Mouse (Mus musculus): ENCODE results near the gene Acbd3.
A peak's percentile ranks its signal among the peaks of the same experiment; 100 is the strongest.

Gene Acbd3

DNA sequence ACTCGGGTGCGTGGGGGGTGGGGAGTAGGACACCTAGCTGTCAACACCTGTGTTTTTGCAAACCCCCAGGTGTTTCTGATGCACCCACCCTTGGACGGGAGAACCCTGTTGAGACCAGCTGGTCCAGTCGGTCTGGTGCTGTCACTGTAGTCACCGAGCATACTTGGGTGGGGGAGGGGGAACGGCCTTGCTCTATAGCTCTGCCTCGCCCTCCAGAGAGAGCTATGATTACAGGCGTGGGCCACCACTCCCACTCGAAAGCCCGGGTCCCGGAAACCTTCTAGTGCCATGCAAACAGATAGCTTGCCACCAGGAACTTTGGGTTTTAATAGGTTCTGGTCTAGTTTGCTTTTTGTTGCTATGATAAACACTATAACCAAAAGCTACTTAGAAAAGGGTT, 36.3 kb downstream of the Acbd3 start:
- no peak for DNase-seq (ENCODE audit: low read depth, low spot score)

DNA sequence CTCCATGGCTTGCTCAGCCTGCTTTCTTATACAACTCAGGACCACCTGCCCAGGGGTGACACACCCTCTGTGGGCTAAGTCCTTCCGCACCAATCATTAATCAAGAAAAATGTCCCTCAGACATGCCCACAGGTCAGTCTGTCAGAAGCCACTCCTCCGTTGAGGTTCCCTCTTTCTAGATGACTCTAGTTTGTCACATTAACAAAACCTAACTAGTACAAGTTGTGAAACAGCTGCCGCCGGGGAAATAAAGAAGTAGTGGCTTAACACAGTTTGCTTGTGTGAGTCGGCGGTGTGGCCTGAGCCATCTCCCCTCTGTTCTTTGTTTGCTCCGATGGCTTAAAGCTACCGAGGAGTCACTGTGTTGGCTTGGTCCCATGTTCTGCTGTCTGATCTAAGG, 36.8 kb downstream of the Acbd3 start:
- DNase-seq (ENCODE audit: low read depth, low spot score), result no peak

DNA sequence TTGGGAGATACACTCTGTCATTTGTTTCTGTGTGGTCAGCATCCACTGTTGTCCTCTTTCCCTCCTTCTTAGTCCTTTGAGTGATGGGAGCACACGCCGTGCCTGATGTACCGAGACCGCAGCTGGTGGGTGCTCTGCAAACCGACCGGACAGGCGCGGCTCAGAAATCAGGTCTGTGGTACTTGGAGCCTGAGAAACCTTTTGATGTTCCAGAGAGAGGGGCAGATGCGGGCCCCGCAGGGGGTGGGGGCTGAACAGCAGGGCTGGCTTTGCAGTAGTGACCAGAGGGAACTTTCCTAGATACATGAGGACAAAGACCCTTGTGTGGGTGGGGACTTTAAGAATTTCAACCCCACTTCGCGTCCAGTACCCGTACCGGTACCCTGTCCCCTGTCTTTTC, 37.5 kb downstream of the Acbd3 start:
- no peak for DNase-seq (ENCODE audit: low read depth, low spot score)

DNA sequence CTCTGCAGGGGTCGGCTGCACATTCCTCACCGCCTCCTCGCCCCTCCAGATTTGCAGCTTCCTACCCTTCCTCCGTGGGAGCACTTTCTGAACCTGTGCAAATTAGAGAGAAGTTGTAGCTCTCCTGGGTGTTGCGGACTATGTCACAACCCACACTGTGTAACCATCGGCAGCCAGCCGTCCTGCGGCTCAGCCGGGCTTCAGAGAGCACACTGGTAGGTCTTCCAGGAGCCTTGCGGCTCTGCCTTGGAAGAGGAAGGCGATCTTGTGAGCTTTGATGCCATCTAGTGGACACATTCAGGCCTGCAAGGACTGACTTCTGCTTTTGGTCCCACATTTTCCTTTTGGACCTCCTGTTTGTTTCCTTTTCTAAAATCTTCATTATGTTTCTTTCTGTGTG, 38.0 kb downstream of the Acbd3 start:
- DNase-seq (ENCODE audit: low read depth, low spot score), result peak; percentile 69

DNA sequence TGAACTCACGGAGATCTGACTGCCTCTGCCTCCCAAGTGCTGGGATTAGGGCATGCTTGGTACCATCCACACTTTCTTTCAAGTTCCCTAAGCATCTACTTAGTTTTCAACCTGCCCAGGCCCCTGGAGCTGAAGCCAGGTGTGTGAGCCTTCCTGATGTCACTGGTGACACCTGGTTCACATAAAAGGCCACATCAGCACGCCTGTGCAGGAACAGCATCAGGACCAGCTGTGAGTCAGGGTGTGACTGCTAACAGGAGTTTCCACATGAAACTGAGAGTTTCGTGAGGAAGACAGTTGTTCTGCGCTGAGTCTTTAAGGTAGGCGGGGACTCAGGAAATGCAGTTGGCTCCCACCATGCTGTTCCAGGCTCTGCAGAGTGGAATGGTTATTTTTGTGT, 39.5 kb downstream of the Acbd3 start:
- DNase-seq (ENCODE audit: low read depth, low spot score), result no peak

DNA sequence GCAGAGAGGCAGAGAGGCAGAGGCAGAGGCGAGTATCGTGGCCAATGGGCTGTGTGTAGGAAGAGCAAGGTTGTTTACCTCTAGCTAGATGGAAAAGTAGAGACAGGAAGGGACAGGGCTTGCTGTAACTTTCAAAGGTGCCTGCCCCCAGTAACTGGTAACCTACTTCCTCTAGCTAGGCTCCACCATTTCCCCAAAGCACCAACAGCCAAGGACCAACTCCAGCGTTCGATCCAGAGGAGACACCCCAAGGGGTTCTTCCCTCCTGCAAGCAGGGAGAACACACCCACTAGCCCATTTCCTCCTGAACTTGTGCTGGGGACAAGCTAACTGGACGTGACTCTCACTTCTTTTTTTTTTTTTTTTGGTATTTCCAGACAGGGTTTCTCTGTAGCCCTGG, 40.7 kb downstream of the Acbd3 start:
- DNase-seq (ENCODE audit: low read depth, low spot score), result no peak

DNA sequence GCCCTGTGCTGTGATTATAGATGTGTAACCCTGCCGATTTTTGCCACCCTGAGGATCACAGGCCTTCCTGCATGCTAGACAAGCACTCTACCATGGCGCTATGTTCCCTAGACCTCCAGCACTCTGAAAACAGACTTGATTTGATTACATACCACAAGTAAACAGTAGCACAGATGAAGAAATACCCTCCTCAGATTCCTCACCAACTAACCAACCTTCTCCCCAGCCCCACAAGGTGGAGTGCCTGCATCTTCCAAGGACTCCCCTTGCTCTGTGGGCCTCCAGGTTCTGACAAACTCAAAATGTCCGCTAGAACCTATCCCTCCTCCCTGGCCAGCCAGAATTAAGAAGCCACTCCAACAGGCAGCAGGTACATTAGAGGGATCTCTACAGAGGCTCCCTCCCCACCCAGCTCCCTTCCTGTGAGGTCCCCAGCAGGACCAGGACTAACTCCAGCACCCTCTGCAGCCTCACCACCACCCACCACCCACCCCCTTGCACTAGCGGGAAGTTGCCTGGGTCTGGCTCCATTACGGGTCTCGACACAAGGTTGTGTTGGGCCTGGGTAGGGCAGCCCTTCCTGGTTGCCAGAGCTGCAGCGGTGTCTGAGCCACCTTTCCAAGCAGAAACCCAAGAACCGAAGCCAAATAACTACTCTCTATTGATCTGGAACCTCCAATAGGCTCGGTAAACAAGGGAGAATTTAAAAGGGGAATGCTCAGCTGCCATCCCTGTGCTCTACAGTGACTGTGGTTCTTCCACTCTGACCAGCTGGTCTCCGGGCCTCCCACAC, 41.9 kb downstream of the Acbd3 start:
- no peak for DNase-seq (ENCODE audit: low read depth, low spot score)

DNA sequence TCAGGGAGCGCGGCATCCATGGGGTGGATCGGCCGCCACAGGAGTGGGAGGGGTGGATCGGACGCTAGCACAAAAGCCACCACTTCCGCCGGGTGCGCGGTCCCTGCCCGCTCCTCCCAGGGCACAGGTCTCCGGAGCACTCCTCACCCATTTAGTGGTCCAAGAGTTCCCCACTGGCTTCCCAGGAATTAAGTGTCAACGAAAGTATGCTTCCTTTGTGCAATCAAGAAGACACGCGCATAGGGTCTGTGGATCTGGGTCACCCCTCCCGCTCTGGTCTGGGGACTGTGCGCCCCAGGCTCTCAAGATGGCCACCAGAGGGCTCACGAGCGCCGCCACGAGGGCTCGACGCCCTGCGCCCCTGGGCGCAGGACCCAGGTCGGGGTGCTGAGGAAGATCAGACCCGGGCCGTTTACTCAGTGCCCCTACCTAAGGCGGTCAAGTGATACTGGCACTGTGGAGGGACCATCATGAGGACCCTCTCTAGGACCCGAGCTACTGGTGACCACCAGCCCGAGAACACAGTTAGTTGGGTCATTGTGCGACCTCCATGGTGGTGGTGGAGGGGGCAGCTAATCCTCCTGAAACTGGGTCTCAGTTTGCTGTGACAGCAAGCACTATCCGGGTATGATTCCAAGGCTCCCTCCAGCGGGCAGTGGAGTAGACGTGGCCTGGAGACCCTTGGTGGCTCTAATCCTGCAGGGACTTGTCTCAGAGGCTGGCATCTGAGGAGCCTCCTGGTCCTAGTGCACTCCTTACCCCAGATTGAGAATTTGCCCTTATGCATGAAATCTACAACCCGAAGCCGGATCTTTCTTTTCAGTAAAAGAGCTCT, 42.7 kb downstream of the Acbd3 start:
- DNase-seq (ENCODE audit: low read depth, low spot score), result peak; percentile 56

DNA sequence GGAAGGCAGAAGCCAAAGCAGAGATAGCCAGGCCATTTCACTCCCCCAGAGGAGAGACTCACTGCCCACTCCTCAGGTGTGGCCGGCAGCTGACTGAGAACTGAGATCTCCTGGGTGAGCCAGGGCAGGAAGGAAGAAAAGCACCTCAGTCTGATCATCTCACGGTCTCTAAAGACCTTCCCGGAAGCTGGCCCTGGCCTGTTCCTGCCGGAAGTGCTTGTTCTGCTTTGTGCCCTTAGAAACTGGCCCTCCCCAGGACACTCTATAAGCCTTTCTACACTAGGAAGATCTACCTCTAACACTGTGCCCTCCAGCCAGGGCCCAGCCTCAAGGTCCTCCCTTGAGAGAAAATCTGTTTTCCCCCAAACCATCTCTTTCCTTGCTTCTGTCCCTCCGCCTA, 45.5 kb downstream of the Acbd3 start:
- no peak for DNase-seq (ENCODE audit: low read depth, low spot score)

DNA sequence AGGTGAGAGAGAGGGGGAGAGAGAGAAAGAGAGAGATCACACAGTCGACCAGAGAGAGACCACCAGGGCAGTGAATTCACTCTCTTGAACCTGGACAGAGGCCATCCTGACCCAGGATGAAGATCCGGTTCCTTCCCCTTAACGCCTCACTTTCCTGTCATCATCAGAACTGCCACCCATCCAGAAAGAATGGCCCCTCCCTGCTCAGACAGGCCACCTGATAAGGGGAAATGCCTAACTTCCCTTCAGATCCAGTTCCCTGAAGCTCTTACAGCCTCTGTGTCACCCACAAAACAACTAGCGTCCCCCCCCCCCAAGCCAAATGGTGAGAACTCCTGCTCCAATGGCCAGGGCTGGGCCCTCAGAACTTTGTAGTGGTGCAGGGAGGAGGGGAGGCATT, 45.9 kb downstream of the Acbd3 start:
- DNase-seq (ENCODE audit: low read depth, low spot score), result no peak

DNA sequence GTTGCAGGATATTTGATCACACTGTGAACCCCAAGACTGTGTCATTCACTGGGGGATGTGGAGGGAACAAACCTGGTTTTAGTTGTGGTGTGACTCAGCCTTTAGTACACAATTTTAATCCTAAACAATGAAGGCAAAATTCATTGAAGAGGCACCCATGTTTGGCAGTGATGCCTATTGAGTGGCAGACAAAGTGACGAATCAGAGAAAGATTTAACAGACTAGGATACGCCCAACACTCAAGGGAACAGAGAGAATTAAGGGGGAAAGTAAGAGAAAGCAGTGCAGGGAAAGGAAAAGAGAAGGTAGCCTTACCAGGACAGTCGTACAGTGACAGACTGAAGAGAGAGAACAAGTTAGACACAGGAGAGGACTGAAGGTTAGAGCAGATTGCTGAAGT, 46.4 kb downstream of the Acbd3 start:
- DNase-seq (ENCODE audit: low read depth, low spot score), result no peak

DNA sequence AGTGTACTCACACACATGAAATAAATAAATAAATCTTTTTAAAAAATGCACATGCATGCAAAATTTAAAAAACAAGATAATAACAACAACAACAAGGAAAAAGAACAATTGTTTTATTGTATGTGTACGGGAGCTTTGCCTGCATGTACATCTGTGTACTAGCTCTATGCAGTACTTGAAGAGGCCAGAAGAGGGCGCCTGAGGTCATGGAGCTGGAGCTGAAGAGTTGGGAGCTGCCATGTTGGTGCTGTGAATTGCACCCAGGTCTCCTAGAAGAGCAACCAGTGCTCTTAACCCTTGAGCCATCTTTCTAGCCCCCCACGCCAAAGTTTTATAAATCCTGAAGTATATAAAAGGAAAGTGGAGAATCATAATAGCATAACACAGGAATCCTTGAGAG, 48.8 kb downstream of the Acbd3 start:
- DNase-seq (ENCODE audit: low read depth, low spot score), result no peak

DNA sequence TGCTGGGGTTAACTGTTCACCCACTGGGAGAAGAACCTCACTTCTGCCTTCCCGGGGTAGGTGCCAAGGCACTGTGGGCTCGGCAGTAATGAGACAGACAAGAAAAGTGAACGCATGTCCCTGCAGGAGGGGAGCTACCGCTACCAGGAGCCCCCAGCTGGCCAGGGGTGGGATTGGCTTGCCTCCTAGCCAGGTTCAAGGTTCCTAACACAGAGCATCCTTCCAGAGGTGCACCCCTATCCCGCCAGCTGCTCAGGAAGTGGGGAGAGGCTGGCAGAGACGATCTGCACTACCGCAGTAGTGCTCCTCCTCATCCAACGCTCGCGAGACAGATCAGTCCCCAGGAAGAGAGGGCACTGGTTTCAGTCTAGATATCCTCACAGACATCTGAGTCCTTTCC, 49.5 kb downstream of the Acbd3 start:
- DNase-seq (ENCODE audit: low read depth, low spot score), result no peak

DNA sequence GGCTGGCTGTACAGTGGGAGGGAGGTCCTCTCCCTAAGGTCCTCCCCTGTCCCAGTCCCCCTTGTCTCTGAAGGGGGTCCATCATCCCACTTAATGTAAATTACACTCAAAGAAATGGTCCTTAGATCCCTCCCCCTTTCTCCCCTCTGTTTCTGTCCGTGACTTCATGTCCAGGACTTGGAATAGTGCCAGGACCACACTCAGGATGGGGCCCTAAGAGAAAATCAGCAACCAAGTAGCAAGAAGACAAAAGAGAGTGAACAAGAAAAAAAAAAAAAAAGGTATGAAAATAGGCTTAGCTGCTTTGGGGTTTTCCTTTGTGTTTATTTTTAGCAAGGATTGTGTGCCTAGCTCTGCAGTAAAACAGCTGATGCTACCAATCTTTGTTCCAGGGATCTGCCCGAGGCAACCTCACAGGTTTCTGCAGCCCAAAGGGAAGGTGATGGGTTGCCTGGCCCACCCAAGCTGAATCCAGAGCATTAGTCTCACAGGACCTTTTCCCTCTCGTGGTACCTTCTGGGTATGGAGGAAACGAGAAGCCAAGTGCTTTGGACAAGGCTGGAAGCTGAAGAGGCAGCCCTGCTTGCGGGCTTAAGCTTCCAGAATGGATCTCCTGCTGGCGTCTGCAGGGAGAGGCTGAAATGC, 50.1 kb downstream of the Acbd3 start:
- DNase-seq (ENCODE audit: low read depth, low spot score), result no peak

DNA sequence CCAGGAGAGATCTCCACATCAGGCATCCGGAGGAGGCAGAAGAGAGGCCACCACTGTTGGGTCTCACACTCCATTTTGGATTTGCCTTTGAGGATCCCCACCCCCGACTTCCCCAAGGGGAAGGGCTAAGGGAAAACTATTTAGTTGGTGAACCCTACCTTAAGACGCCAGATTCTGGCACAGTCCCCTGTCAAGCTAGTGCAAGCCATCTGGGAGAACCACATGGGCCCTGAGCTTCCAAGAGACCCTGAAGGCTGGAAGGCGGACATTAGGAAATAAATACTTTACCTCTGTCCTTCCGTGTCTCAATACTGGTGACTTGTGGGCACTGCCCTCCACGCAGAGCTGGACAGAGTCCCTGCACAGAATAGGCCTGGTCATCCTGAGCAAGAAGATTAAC, 50.7 kb downstream of the Acbd3 start:
- no peak for DNase-seq (ENCODE audit: low read depth, low spot score)

DNA sequence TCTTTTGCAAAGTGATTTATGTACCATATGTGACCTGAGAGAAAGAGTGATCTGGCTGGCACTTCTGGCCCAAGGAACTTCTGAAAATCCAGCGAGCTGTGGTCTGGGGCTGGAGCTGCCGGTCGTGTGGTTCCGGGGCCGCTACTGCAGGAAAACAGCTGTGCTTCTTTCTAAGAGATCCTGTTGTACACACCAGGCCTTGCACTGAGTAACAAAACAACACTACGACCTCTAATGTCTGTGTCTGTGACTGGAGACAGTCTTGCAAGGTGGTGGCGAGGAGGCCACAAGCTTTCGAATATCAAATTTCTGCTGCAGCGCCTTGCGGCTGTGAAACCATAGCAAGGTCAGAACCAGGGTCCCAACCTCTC, 51.4 kb downstream of the Acbd3 start:
- DNase-seq (ENCODE audit: low read depth, low spot score), result no peak

DNA sequence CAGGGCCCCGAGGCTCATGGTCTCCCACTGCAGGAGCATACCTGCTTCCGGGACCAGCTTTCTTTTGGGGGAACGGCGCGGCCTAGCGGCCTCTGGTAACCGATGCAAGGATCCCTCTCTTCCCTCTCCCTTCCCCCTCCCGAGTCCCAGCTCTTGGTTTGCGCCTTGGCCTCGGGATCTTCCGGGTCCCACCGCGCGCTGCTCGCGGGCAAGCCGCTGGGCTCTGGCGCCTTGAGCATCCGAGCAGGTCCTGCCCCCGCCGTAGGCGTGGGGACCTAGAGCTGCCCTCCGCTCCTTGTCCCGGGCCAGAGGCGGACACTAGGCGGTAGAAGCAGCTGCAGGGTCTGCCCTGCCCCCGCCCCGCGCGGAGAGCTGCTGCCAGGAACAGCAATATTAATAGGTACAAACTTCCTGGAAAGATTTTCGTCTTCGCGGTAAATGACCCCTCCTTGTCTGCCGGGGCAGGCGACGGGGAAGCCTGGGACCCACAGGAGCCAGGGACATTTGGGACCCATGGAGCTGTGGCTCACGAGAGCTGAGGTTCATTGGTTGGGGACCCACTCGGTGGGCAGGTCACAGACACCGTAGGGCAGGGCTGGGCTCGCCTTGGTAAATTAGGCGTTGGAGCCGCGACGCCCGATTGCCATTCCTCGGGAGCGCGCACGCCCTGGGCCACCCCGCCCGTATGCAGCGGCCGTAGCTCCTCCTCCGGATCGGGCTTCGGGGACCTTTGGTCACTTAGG, 52.0 kb downstream of the Acbd3 start:
- peak; percentile 49 for DNase-seq (ENCODE audit: low read depth, low spot score)

DNA sequence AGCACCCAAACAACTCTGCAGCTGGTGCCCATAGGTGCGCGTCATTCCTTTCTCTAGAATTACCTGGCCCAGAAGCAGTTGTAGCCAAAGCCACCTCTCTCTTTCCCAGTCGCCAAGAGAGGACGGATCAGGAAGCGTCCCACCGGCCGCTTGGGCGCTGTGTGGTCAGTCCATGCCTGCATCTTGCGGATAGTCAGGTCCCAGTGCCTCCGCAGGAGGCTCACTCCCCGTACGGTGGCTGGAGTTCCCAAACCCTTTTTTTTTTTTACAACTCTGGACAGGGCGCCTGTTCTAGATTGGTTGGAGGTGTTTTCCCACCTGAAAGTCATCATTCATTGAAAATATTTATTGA, 52.5 kb downstream of the Acbd3 start:
- no peak for DNase-seq (ENCODE audit: low read depth, low spot score)

DNA sequence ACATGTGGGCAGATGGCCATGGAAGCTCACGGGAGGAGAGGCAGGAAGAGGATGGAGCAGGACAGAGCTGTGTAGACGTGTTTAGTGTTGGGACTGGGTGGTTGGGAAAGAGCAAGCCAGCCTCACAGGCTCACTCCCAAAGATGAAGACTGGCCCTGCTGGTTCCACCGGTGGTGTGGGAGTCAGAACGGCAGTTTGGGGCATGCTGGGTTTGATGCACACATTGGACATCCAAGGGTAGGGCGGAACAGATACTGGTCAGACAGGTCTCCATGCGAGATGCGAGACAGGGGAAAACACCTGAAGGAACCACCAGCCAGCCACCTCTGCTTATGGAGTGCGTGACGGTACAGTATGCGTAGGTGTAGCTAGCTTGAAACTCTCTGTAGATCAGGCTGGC, 53.1 kb downstream of the Acbd3 start:
- DNase-seq (ENCODE audit: low read depth, low spot score), result no peak

DNA sequence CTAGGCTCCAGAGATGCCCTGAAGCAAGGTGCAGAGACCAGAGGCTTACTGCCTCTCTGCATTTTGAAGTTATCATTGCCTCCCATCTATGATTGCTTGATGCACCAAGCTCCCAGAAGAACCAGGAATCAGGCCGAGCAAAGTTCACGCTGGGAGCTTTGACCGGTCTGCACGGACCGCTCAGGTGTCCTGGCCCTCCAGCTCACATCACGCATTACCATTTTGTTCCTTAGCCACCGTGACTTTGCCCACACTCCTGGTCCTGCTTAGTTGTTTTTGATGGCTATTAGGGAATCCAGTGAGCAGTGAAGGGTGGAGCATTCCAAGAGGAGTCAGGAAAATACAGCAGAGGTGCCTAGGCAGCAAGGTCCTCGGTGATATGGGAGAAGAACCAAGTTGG, 54.4 kb downstream of the Acbd3 start:
- no peak for DNase-seq (ENCODE audit: low read depth, low spot score)

DNA sequence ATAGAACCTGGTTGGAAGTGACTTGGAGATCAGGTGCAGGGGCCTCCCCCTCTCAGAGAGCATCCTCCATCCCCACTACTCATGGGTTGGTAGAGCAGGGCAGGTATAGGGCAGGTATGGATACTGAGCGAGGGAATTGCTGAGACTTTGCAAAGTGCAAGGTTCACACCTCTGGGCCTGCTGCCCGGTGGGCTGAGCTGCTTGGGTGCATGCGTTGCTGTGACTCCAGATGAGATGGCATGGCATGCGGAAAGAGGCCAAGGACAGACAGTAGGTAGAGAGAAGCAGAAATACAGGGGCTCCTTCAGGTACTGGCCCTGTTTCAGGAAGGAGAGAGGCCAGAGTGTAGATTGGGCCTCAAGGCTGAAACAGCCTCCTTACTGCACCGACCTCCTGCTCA, 55.4 kb downstream of the Acbd3 start:
- no peak for DNase-seq (ENCODE audit: low read depth, low spot score)

DNA sequence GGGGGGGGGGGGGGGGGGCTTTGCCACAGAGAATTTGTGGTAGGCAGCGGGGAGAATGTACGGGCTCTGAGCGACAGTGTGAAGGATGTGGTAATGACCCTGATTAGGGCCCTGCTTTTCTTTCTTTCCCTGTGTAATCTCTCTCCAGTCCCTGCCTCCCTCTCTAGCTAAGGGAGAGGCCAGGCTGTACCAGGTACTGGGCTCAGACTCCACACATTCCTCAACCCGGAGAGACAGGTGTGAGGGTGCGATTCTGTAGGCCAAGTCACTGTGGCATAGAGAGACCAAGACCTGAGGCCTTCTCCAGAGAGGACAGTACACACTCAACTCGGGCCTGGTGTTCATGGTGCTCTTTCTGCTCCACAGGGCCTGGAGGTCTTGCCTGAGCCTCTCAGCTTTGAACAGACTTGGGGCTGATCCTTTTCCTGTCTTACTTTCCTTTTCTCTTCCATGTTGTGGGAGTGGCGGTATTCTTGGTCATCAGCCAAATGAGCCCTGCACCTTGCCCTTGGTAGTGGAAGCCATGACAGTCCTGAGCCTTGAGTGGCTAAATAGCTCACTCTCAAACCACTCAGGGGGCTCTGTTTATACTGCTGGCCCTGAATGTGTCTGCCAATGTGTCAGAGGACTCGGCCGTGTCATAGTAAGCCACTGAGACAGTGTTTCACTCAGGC, 57.2 kb downstream of the Acbd3 start:
- DNase-seq (ENCODE audit: low read depth, low spot score), result no peak

Measured in c-Kit-negative CD71-positive TER-119-positive erythroid progenitor cells, embryonic 14.5 days (primary cell).